Mouse (Mus musculus): ENCODE measurements around the gene Rnase12. TPM values are rescaled to one million over a fixed set of nuclear protein-coding genes. Genes with fewer than 3 reads are reported as not detected.
"Not testable (repeated sequence)": the region's sequence is repeated elsewhere in the genome, so short reads cannot be mapped to it uniquely, and the experiment has no call there.

Gene Rnase12
- polyA plus RNA-seq (2015; fragmentation: Nextera tagmentation; extraction: Ambion mirVana), result 0.99 and 1.1 TPM in 2 replicates

- Histone ChIP-seq H3K4me1 (peaks cover 18% of the 10 kb centered on the region), H3K36me3 (no peaks in the 10 kb centered on the region), H3K9ac (0 out of 2 replicates have a peak within 1 kb of the TSS, but pooled peaks have one; percentile 25), H3K27ac (replicated peaks) (peak within 1 kb of the TSS; percentile 71), H3K9me3 (no peaks in the 10 kb centered on the region), H3K4me3 (no peak within 1 kb of the TSS), H3K27me3 (replicated peaks) (no peaks in the 10 kb centered on the region), H3K4me2 (peak within 1 kb of the TSS; percentile 44; the same call in 1 of the 2 replicates)
- 29% methylated on average over 9 of the region's 9 CpGs for WGBS
- ATAC-seq (ENCODE audit: extremely low read depth, insufficient number of reproducible peaks, low FRiP score, low TSS enrichment), result no peak
Measured at GRCm38 (mm10) chr14:51057401-51057831, at the start of gene Rnase12. Gene Rnase12, minus strand, starts transcription at chr14:51057661.

- no peaks in the 10 kb centered on the region for H3K9me3 ChIP-seq
- no peaks in the 10 kb centered on the region for H3K27me3 ChIP-seq (replicated peaks)
- no peak overlapping the region for H3K9ac ChIP-seq
- H3K27ac ChIP-seq (replicated peaks), result no peak overlapping the region
- ATAC-seq (ENCODE audit: extremely low read depth, insufficient number of reproducible peaks, low FRiP score, low TSS enrichment), result no peak
- peaks cover 10% of the 10 kb centered on the region for H3K36me3 ChIP-seq
- H3K4me3 ChIP-seq, result no peak overlapping the region
- H3K4me2 ChIP-seq, result no peak overlapping the region
- no peaks in the 10 kb centered on the region for H3K4me1 ChIP-seq
Measured at GRCm38 (mm10) chr14:51106449-51106967, 49.0 kb upstream of the Rnase12 start.

DNA sequence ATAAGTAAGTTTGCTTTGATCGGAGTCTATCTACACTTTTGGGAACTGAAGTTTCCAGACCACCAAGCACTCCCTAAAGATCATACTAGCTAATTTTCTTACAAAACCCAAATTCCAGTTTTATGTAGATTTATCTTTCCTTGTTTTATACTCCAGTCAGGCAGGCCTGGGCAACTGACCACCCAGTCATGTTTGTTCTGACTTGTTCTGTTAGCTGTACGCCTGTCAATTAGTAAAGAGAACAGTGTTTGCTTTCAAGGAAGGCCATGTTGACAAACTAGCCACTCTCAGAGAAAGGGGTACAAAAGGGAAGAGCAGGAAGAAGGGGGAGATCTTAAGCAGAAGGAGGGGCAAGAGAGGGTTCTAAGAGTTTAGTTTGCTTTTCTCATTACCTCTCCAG, 46.9 kb upstream of the Rnase12 start:
- H3K27me3 ChIP-seq (replicated peaks), result no peaks in the 10 kb centered on the region
- 82% methylated on average over 2 of the region's 2 CpGs for WGBS
- H3K4me1 ChIP-seq, result no peaks in the 10 kb centered on the region
- peaks cover 10% of the 10 kb centered on the region for H3K36me3 ChIP-seq
- no peak overlapping the region for H3K27ac ChIP-seq (replicated peaks)
- no peaks in the 10 kb centered on the region for H3K9me3 ChIP-seq
- no peak overlapping the region for H3K9ac ChIP-seq
- ATAC-seq (ENCODE audit: extremely low read depth, insufficient number of reproducible peaks, low FRiP score, low TSS enrichment), result no peak
- no peak overlapping the region for H3K4me2 ChIP-seq
- H3K4me3 ChIP-seq, result no peak overlapping the region

DNA sequence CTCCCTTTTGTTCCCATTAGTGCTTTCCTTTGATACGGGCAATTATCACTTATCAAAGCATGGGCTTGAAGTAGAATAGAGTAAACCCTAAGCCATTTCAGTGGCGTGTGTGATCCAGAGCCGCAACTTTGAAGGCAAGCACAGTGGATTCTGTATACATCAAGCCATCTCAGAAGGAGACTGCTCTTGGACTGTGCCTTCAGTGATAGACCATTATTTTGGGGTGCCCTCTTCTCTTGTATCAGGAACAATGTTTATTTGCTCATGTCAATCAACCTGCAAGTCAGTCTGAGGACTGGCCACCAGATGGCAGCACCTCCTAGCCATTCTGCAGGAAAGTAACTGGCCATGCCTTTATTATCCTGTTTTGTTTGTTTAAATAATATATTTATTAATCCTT, 45.8 kb upstream of the Rnase12 start:
- Histone ChIP-seq H3K4me1 (no peaks in the 10 kb centered on the region), H3K4me3 (no peak overlapping the region), H3K9me3 (no peaks in the 10 kb centered on the region), H3K4me2 (no peak overlapping the region), H3K27ac (replicated peaks) (no peak overlapping the region), H3K36me3 (peaks cover 10% of the 10 kb centered on the region), H3K9ac (no peak overlapping the region), H3K27me3 (replicated peaks) (no peaks in the 10 kb centered on the region)
- ATAC-seq (ENCODE audit: extremely low read depth, insufficient number of reproducible peaks, low FRiP score, low TSS enrichment), result no peak
- 56% methylated on average over 3 of the region's 3 CpGs for WGBS

DNA sequence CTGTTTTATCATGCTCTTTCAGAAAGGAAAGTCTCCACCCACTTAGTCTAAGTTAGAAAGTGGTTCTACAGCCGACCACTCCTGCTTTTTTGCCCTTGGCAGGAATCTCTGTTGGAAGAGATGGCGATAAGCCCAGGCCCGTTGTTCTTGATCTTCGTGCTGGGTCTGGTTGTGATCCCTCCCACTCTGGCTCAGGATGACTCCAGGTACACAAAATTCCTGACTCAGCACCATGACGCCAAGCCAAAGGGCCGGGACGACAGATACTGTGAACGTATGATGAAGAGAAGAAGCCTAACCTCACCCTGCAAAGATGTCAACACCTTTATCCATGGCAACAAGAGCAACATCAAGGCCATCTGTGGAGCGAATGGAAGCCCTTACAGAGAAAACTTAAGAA, 43.8 kb upstream of the Rnase12 start:
- Histone ChIP-seq H3K9me3 (no peaks in the 10 kb centered on the region), H3K27me3 (replicated peaks) (no peaks in the 10 kb centered on the region), H3K4me3 (no peak overlapping the region), H3K4me2 (no peak overlapping the region), H3K4me1 (no peaks in the 10 kb centered on the region), H3K36me3 (peaks cover 10% of the 10 kb centered on the region), H3K9ac (no peak overlapping the region), H3K27ac (replicated peaks) (no peak overlapping the region)
- ATAC-seq (ENCODE audit: extremely low read depth, insufficient number of reproducible peaks, low FRiP score, low TSS enrichment), result no peak
- 58% methylated on average over 9 of the region's 9 CpGs for WGBS

DNA sequence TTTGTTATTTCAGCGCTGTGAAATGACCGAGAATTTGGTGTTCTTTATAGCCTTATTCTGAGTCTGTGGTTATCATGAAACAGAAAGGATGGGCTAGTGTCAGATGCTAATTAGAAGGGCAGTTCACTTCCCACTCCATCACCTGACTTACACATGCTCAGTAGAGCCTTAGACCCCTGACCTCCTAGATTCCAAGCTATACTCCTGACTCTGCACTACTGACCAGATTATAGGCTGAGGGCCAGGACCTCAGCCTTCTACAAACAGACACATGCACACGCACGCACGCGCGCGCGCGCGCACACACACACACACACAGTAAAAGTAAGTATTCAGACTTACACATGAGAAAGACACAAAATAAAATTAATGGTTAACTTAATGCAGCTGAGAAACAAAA, 41.5 kb upstream of the Rnase12 start:
- ATAC-seq (ENCODE audit: extremely low read depth, insufficient number of reproducible peaks, low FRiP score, low TSS enrichment), result no peak
- 90% methylated on average over 11 of the region's 11 CpGs for WGBS
- Histone ChIP-seq H3K4me2 (no peak overlapping the region), H3K4me1 (no peaks in the 10 kb centered on the region), H3K4me3 (no peak overlapping the region), H3K9ac (no peak overlapping the region), H3K27me3 (replicated peaks) (no peaks in the 10 kb centered on the region), H3K27ac (replicated peaks) (no peak overlapping the region), H3K9me3 (no peaks in the 10 kb centered on the region), H3K36me3 (no peaks in the 10 kb centered on the region)

DNA sequence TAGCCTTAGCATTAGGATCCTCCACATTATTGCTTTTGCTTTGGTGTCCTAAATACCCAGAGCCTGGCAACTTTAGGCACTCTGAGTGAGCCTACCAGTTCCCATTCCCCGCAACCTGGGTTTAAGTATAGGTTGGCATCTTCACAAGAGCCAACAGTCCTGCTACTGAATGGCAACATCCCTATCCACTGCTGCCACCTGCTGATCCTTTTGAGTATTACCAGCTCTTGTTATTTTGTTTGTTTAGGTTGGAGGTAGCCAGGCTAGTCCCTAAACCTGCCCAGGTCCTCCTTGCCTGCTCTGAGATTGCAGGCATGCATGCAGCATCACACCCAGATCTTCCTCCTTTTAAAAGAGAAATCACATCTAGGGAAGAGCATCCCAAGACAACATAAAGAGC, 40.8 kb upstream of the Rnase12 start:
- not testable (repeated sequence) for H3K27ac ChIP-seq (replicated peaks); H3K4me2 ChIP-seq; H3K9ac ChIP-seq; ATAC-seq (ENCODE audit: extremely low read depth, insufficient number of reproducible peaks, low FRiP score, low TSS enrichment); H3K9me3 ChIP-seq; H3K4me1 ChIP-seq; H3K4me3 ChIP-seq; H3K27me3 ChIP-seq (replicated peaks); H3K36me3 ChIP-seq
- WGBS, result 24% methylated on average over 1 of the region's 1 CpGs

DNA sequence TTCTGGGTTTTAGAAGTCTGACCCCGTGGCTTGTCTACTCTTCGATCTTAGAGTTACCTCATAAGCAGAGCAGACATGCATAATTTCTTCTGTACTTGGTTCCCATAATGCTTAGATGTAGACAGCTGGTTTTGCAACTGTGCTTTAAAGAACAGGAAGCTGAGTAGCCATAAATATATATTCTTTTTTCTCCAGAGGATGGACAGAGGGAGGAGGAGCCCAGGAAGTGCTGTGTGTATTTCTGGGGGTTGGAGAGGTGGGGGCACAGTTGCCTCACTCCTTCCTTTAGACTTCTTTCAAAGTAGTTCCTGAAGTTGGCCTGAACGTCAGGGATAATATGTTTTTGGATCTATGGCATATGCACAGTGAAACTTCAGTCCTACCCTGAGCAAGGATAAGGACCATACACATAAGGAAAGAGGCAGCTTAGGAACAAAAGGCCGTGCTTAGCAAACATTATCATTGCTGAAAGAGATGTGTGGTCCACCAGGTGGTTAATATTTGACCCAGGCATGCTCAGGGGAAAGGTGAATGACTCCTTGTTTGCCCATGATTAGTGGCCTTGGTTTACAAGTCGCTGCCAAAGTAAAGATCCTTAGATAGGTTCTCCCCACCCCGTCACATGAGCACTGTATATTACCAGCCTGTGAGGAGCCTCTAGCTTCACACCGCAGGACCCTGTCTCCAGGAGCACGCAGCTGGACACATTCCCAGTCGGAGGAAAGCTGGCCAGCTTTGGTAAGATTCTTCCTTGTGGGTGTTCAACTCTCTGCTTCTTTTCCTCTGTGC, 38.5 kb upstream of the Rnase12 start:
- no peak overlapping the region for H3K4me2 ChIP-seq
- 59% methylated on average over 9 of the region's 9 CpGs for WGBS

DNA sequence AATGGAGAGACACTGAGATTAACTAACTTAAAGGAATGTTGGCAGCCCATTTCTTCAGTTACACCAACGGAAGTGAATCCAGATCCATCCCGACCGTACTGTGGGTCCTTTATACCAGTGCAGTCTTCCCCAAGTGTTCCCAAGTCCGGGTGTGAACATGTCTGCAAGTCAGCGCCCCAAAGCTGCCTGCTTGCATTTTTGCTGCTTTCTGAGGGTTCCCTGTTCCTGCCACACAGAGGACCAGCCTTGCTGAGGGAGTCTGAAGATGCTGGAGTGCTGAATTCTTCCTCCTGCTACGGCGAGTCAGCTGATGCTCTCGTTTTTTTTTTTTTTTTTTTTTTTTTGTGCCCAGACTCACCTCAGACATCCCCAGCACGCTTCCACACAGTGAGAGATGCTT, 37.5 kb upstream of the Rnase12 start:
- Histone ChIP-seq H3K4me1 (peaks cover 9% of the 10 kb centered on the region), H3K27ac (replicated peaks) (no peak overlapping the region), H3K36me3 (no peaks in the 10 kb centered on the region), H3K27me3 (replicated peaks) (no peaks in the 10 kb centered on the region), H3K9ac (no peak overlapping the region), H3K4me2 (no peak overlapping the region), H3K9me3 (no peaks in the 10 kb centered on the region), H3K4me3 (no peak overlapping the region)
- 63% methylated on average over 9 of the region's 9 CpGs for WGBS
- ATAC-seq (ENCODE audit: extremely low read depth, insufficient number of reproducible peaks, low FRiP score, low TSS enrichment), result no peak

More for the DNA sequence above, 38.5 kb upstream of the Rnase12 start:
- no peaks in the 10 kb centered on the region for H3K9me3 ChIP-seq
- H3K4me3 ChIP-seq, result no peak overlapping the region
- no peak overlapping the region for H3K9ac ChIP-seq
- peaks cover 9% of the 10 kb centered on the region for H3K4me1 ChIP-seq
- H3K36me3 ChIP-seq, result no peaks in the 10 kb centered on the region
- no peaks in the 10 kb centered on the region for H3K27me3 ChIP-seq (replicated peaks)
- H3K27ac ChIP-seq (replicated peaks), result no peak overlapping the region
- ATAC-seq (ENCODE audit: extremely low read depth, insufficient number of reproducible peaks, low FRiP score, low TSS enrichment), result no peak

DNA sequence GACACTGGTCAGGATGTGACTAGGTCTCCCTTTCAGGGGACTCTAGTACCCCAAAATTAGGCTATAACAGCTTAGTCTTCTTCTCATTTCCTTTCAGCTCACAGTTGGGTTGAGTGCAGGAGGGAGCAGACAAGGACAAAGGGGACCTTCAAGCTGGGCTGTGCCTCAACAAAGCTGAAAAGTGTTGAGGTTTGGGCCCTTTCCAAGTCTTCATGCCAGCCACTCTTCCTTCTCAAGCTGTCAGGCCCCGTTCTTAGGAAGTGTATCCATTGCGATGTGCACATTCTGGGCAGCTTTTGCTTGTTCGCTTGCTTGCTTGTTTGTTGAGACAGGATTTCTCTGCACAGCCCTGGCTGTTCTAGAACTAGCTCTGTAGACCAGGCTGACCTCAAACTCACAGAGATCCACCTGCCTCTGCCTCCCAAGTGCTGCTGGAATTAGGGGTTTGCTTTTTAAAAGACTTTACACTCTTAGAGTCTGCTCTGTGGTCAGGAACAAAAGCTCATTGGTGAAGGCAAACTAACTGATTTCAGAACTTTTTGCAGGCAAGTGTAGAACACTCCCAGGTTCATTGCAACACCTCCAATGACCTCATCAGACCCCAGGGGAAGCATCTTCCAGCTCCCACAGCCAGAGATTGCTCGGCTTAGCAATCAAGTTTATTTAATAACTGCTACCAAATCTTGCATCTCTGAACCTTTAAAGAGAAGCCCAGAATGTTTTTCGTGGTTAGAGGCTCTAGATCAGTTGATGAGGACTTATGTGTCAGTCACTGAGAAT, 36.8 kb upstream of the Rnase12 start:
- no peaks in the 10 kb centered on the region for H3K27me3 ChIP-seq (replicated peaks)
- no peaks in the 10 kb centered on the region for H3K9me3 ChIP-seq
- no peaks in the 10 kb centered on the region for H3K36me3 ChIP-seq
- H3K4me1 ChIP-seq, result peaks cover 9% of the 10 kb centered on the region
- ATAC-seq (ENCODE audit: extremely low read depth, insufficient number of reproducible peaks, low FRiP score, low TSS enrichment), result no peak
- 73% methylated on average over 5 of the region's 5 CpGs for WGBS
- H3K4me3 ChIP-seq, result no peak overlapping the region
- H3K9ac ChIP-seq, result no peak overlapping the region
- H3K27ac ChIP-seq (replicated peaks), result no peak overlapping the region
- no peak overlapping the region for H3K4me2 ChIP-seq

- Histone ChIP-seq H3K27ac (replicated peaks) (no peak overlapping the region), H3K4me2 (no peak overlapping the region), H3K4me3 (no peak overlapping the region), H3K27me3 (replicated peaks) (no peaks in the 10 kb centered on the region), H3K9me3 (no peaks in the 10 kb centered on the region), H3K9ac (no peak overlapping the region), H3K4me1 (peaks cover 9% of the 10 kb centered on the region), H3K36me3 (no peaks in the 10 kb centered on the region)
- 28% methylated on average over 3 of the region's 3 CpGs for WGBS
- ATAC-seq (ENCODE audit: extremely low read depth, insufficient number of reproducible peaks, low FRiP score, low TSS enrichment), result no peak
Measured at GRCm38 (mm10) chr14:51093496-51093895, 36.0 kb upstream of the Rnase12 start.

Data from heart, embryonic 13.5 days (tissue).